Mouse (Mus musculus): Measurements from ENCODE around the gene Srp54c. TPM values are rescaled to one million over a fixed set of nuclear protein-coding genes. Genes with fewer than 3 reads are reported as not detected.
"Not testable (repeated sequence)": the region's sequence is repeated elsewhere in the genome, so short reads cannot be mapped to it uniquely, and the experiment has no call there.

Srp54c gene
- total RNA-seq (2021) = 10 to 100 TPM; 33.1 to 33.7 TPM

DNA sequence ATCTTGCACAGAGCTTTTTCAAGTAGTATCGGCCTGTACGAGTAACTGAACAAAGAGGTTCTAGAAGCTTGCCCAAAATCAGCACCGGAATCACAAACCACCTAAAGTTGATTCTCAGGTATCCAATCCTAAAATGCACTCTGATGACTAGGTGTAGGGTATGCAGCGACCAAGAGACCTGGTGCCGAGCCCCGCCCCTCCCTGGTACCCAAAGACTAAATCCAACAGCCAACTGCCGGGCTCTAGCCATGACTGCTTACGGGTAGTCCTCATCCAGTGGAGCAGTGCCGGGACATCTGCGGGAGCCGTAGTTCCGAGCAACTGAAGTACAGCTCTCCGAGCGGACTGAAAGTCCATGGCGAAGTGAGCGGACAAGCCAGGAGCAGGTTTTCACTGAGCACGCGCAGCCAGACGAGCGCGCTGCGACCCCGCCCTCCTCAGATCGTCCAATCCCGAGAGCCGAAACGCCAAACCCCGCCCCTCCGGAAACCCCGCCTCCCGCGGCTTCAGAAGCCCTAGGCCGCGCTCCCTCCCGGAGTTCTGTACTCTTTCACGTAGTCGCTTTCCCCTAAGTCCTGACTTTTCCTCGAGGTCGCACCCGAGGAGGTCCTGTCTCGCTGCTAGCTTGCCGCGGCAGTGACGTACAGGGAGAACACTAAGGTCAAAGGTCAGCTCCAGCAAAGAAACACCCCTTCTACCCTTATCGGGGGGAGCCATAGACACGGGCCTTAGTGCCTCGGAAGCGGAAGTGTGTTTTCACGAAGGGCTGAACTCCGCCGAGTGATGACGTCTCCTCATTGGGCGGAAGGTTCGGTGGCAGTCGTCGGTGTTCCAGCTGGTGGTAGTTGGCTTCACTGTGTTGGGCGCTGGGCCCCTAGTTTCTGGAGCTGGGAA is at the start of gene Srp54c:
Gene Srp54c (plus strand): TSS at position 543 of the 894 bp plus-strand sequence.
- DNase-seq; intact Hi-C loops (cut with DNase I): not testable (repeated sequence)

DNA sequence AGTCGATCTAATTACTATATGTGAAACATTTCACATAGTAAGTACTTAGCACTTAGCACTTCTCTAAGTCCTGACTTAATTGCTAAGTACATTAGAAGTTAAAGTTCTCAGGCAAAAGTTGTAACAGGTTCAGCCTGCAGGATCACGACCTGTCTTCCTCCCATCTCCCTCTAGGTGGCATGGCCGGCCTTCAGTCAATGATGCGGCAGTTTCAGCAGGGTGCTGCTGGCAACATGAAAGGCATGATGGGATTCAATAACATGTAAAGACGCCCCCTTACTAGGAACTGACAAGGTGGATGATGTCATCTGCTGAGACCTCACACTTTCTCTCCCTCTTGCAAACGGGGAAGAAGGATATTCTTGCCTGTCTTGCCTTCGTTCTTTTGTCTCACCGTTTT is 42.3 kb upstream of the Srp54c start:
- DNase-seq; intact Hi-C loops (cut with DNase I): not testable (repeated sequence)

DNA sequence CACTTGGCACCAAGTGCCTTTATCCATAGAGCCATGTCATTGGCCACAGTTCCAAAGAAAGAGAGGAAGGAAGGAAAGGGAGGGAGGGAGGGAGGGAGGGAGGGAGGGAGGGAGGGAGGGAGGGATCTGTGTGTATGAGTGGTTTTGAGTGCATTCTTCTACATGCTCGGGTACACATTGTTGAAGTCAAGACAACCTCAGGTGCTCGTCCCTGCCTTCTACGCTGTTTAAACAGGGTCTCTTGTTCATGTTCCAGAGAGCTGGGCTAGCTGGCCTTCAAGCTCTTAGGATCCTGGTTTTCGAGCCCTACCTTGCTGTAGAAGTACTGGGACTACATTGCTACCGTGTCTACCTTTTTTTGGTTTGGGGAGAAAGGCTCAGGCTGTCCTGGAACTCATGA is 40.8 kb upstream of the Srp54c start:
- intact Hi-C loops (cut with DNase I) = not testable (repeated sequence)

DNA sequence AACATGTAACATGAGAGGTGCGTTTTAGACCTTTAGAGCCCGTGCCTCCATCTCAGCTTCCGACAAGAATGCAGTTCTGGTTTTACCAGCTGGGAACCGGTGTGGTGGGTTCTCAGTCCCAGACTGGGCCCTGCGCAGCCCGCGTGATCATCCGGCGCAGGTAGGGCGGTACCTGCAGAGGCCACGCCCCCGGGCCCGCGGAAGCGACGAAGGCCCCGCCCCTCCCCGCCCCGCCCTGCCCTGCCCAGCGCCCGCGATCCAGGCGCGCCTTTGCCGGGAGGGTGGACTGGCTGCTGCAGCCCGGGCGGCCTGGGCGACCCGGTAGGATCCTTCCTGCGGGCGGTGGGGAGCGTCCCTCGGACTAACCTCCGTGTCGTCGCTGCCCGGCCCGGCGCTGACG is 30.7 kb upstream of the Srp54c start, which contains the start of gene 1700047I17Rik2:
Gene 1700047I17Rik2 (plus strand): TSS at position 287 of the 400 bp plus-strand sequence.
- intact Hi-C loops (cut with DNase I); DNase-seq: not testable (repeated sequence)

More for the DNA sequence above, 40.8 kb upstream of the Srp54c start:
- not testable (repeated sequence) for DNase-seq

DNA sequence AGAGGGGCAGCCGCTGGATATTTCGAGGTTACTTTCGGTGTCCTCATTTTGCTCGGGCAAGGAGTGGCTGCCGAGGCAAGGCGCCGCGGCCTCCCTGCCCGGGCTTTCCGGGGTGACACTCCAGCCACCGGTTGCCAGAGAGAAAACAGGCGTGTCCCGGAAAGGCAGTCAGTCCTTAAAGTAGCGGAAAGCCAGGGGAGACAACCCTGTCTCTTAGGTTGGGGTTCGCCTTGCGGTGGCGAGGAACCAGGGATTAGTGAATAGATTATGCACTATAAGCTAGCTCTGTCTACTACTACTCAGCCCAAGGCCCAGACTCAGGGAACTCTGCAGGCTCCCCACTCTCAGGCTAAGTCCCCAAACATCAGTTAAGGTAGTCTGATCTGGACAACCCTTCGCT is 30.2 kb upstream of the Srp54c start:
- DNase-seq; intact Hi-C loops (cut with DNase I): not testable (repeated sequence)

DNA sequence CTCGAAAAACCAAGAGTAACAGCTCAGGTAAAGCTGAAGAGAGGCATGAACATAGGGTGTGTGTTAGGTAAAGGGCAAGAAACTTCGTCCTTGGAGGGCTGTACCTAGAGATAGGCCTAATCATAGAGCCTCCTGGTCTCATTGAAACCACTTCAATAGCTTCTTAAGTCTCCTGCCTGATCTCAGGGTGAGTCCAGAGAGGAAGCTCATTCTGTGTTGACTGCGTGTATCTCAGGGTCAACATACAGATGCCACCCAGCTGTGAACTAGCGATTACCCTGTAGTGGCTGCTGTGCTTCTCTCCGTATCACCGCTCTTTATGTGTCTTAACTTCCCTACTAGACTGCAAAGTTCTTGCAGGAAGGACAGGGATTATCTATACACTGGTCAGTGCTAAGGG is 17.0 kb upstream of the Srp54c start:
- intact Hi-C loops (cut with DNase I); DNase-seq: not testable (repeated sequence)

DNA sequence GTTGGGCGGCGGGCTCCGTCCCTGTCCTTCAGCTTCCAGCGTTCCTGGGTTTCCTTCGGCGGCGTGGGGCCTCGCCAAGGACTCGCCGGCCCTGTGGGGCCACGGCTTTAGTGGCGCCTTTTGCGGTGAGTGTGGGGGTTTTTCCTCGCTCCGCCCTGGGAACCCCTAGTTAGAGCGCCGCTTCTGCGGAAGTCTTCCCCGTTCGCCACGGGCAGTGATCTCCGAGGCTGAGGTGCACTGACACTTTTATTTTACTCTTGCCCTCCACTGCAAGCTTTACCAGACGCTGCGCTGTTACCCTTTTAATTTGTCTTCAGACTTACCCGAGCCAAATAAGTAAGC is 523 bp downstream of the Srp54c start:
- DNase-seq = peak; percentile 7 to 8
- intact Hi-C loops (cut with DNase I) = not testable (repeated sequence)

DNA sequence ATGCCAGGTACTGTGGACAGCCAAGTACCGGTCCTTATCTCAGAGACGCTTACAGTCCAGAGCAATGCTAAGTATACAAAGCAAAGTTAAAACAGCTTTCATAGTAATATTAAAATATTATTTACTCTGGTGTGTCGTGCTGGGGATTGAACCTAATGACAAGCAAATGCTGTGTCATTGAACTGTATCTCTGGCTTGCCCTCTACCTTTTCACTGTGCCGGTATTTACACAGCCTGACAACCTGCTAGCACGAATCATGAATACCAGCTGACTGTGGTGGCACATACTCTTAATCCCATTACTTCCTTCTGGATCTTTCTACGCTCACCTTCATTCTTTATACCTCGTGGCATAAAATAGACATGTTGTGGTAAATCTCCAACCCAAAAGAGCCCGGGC is 12.3 kb downstream of the Srp54c start:
- intact Hi-C loops (cut with DNase I); DNase-seq: not testable (repeated sequence)

DNA sequence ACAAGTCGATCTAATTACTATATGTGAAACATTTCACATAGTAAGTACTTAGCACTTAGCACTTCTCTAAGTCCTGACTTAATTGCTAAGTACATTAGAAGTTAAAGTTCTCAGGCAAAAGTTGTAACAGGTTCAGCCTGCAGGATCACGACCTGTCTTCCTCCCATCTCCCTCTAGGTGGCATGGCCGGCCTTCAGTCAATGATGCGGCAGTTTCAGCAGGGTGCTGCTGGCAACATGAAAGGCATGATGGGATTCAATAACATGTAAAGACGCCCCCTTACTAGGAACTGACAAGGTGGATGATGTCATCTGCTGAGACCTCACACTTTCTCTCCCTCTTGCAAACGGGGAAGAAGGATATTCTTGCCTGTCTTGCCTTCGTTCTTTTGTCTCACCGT is 32.0 kb downstream of the Srp54c start:
- DNase-seq; intact Hi-C loops (cut with DNase I): not testable (repeated sequence)

DNA sequence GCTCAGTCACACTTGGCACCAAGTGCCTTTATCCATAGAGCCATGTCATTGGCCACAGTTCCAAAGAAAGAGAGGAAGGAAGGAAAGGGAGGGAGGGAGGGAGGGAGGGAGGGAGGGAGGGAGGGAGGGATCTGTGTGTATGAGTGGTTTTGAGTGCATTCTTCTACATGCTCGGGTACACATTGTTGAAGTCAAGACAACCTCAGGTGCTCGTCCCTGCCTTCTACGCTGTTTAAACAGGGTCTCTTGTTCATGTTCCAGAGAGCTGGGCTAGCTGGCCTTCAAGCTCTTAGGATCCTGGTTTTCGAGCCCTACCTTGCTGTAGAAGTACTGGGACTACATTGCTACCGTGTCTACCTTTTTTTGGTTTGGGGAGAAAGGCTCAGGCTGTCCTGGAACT is 33.4 kb downstream of the Srp54c start:
- DNase-seq; intact Hi-C loops (cut with DNase I): not testable (repeated sequence)

DNA sequence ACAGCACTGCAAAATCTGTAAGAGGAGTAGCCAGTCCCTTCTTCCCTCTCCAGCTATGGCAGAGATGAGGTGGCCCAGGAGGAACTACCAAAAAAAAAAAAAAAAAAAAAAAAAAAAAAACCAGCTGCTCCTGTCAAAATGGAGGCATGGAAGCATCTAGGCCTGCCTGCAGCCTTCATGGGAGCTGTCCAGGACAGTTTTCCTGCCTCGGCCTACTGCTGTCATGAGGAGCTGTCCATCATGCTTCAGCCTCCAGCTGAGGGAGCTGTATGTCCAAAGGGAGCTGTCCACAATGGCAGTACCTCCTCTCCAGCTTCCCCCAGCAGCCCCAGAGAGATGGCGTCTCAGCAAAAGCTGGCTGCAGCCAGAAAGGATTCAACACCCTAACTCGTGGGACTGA is 42.3 kb downstream of the Srp54c start:
- DNase-seq = no peak
- intact Hi-C loops (cut with DNase I) = no loop called here

DNA sequence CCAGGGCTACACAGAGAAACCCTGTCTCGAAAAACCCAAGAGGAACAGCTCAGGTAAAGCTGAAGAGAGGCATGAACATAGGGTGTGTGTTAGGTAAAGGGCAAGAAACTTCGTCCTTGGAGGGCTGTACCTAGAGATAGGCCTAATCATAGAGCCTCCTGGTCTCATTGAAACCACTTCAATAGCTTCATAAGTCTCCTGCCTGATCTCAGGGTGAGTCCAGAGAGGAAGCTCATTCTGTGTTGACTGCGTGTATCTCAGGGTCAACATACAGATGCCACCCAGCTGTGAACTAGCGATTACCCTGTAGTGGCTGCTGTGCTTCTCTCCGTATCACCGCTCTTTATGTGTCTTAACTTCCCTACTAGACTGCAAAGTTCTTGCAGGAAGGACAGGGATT is 47.6 kb downstream of the Srp54c start:
- intact Hi-C loops (cut with DNase I) = not testable (repeated sequence)

DNA sequence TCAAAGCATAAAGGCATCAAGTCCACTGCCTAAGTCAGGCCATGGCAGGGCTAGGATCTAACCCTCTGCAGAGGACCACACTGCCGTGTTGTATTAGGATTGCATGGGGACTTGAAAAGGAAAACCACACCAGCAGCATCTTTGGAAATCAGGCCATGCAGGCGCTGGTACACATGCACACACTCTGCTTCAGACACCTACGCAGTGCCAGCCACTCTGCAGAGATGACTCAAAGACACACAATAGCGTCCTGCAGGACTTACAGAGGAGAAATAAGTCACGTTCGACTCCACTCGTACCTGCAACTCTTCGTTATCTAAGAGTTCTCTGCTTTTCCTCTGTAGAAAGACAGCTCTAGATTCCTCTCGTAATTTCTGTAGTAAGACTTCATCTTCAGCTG is 68.1 kb downstream of the Srp54c start:
- intact Hi-C loops (cut with DNase I) = no loop called here
- DNase-seq = no peak

More for the DNA sequence above, 47.6 kb downstream of the Srp54c start:
- not testable (repeated sequence) for DNase-seq

DNA sequence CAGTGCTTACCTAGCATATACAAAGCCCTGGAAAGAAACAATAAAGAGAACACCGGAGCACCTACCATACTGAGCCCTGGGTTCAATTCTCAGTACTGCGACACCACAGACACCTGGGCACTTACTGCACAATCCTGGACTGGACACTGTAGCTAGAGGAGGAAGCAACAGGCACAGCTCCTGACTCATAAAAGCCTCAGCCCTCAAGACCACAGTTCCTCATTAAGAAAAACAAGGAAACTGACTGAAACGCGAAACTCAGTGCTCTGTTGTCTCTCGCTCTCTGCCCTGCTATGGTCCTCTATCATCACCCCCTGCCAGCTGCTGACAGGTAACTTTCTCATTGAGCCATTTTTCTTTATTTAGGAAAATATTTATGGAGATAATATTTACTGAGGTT is 69.4 kb downstream of the Srp54c start, which contains the start of gene 1110008L16Rik:
Gene 1110008L16Rik (plus strand): TSS at position 242 of the 400 bp plus-strand sequence.
- intact Hi-C loops (cut with DNase I) = no loop called here
- no peak for DNase-seq

DNA sequence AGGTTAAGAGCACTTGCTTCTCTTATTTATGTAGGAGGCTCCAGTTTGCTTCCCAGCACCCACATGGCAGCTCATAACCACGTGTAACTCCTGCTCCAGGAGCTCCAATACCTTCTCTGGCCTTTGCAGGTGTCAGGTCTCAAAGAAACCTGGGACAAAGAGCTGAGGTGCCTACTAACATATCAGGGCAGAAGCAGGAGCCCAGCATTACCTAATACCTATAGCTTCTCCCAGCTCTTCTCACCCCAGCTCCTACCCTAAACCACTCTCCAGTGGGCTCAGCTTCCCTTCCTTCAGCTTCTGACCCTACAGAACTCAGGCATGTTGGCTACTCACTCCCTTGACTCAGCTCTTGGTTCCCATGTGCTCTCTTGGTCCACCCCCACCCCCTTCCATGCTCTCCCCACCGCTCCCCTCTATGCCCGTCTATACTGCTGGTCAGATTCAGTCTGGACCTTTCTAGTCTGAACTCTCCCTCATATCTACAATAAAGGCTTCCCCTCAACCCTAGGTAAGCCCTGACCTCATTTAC is 70.9 kb downstream of the Srp54c start:
- intact Hi-C loops (cut with DNase I) = no loop called here

DNA sequence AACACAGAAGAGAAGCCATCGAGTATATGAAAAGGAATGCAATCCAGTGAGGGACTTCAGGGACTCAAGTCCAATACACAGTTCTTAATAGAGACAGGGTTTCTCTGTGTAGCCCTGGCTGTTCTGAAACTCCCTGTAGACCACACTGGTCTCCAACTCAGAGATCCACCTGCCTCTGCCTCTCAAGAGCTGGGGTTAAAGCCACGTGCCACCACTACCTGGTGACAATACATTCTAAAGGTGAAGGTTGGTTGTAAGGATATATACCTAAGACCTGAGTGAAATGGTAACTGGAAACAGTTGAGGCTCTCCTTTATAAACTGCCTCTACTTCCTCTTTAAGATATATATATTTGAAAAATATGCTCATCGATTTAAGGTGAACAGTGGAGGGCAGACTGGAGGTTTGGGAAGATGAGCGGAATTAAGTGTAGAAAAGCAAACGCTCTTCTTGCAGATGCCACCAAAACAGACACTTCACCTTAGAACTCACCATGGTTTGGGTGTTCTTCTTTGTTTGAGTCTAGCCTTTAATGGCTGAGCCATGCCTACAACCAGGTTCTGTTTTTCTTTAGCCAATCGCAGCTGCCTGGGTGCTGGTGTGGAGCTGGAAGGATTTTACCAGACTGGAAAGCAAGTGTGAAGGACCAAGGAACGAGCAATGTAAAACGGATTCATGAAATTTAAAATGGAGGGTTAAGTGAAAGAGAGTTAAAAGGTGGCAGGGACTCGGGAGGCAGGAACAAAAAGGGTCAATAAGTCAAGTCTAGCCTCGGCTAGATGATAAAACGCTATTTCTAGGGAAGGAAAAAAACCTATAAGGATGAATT is 71.7 kb downstream of the Srp54c start:
- peak; percentile 14 to 30 for DNase-seq
- intact Hi-C loops (cut with DNase I) = no loop called here

More for the DNA sequence above, 70.9 kb downstream of the Srp54c start:
- no peak for DNase-seq

DNA sequence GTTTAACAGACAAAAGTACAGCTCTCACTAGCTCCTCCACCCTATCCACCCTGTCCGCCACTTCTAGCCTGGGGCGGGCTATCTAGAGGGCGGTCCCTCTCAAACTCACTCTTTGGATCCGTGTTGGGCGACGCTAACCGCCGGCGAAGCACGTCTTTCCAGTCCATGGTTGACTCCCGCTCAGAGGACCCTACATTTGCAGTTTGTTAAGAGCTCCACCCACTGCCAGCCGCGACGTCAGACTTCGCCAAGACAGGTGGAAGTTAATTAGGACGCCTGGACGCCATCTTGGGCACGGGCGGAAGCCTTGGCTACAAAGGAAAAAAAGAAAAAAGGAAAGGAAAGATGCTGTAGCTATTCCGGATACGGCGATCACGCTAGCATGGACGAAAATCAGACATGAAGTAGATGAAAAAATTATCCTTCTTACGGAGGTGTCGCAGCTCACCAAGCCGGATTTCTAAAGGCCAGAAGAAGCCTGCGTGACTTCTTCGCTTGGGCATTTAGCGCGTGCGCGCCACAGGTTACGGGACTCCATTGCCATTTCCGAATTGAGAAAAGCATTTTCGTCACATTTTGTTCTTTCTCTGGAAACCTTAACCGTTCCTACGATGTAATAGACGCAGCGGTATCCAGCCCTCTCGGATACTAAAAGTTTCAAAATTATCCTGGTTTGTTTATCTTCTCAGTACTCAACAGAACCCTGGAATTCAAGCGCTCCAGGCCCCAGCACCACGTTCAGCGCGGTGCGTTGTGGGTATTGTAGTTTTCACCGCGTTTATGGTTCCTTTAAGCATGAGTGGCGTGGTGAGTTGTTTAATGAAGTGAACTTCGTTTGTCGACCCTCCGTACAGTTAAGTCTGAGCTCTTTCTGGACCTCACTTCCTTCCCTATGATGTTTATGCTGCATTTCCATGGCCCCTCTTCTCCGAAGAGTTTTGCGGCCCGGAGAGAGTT is 72.8 kb downstream of the Srp54c start, which contains the start of gene Ppp2r3c:
Gene Ppp2r3c (minus strand): TSS at position 514 of the 957 bp plus-strand sequence.
- intact Hi-C loops (cut with DNase I) = no loop called here
- DNase-seq = peak; percentile 94 to 96

DNA sequence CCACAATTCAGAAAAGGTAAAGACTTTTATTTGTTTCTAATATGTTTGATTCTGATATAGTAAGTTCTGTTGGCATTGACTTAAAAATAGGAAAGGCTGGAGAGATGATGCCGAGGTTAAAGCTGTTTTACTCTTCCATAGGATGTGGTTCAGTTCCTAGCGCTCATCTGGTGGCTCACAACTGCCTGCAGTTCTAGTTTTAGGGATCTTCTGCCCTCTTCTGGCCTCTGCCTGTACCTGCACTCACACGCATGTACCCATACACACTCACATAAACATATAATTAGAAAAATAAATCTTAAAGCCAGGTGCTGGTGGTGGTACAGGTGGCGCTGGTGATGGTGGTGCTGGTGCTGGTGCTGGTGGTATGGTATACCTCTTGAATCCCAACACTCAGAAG is 76.4 kb downstream of the Srp54c start:
- DNase-seq = no peak
- intact Hi-C loops (cut with DNase I) = no loop called here

DNA sequence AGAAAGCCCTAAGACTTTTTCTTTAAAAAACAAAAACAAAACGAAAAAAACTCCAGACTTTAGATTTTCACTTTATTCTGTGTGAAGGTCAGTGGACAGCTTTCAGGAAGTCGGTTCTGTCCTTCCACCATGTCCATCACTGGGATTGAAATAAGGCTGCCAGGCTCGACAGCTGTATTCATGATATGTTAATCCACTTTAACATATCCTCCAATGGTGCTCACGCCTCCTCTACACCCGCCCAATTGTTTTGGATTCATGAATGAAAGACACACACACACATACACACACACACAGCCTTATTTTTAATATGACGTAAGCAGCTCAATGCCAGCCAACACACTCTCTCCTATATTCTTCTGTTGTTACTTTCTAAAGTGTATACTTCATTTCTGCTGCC is 77.6 kb downstream of the Srp54c start:
- no peak for DNase-seq
- intact Hi-C loops (cut with DNase I) = no loop called here

DNA sequence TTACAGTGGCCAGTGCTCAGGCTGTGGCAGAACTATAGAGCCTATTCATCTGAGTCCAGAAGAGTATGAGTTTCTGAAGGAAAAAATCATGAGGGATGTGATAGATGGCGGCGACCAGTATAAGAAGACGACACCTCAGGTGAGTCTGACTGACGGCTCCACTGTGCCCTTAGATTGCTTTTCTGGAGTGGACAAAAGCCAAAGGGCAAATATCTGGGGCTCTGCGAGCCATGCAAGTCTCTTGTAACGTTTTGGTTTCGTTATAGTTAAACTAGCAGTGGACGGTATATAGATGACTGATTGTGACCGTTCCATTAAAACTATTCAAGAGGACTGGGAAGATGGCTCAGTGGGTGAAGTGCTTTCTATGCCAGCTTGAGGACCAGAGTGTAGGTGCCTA is 78.8 kb downstream of the Srp54c start:
- intact Hi-C loops (cut with DNase I) = no loop called here

More for the DNA sequence above, 78.8 kb downstream of the Srp54c start:
- DNase-seq = no peak

Data from heart, postnatal 10 days (tissue).